Comparison of ENCODE assay signal across 24 mouse cellular contexts in the genomic region with DNA sequence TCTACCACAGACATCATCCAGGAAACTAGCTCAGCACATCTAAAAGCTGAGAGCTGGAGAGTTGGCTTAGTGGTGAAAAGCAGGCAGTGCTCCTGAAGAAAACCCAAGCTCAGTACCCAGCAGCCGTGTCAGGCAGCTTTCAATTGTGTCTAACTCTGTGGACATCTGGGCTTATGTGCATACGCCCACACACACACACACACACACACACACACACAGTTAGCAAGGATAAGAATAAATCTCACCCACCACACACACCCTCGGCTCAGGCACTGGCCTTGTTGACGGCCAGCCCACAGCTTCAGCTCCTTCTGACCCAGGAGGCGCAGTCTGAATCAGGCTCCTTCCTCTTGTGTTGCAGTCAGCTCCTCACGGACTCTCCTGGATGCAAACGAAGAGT. TPM values are rescaled to one million over a fixed set of nuclear protein-coding genes. Genes with fewer than 3 reads are reported as not detected.
DNase-seq lines count a peak whose midpoint lies in the region; ATAC-seq and TF ChIP-seq lines count a peak whose summit lies in the region.
"Had no signal": no experiment of that assay in that cellular context is flagged by ENCODE, and none has a peak within 500 bp of the region (broad histone marks: within the 10 kb centered on the region; RNA-seq: fewer than 3 reads in every experiment).

No protein-coding gene starts in this region.

- H3K4me2 ChIP-seq in midbrain, postnatal 0 days (ENCODE audit: low read depth, low read length, poor library complexity, severe bottlenecking), result no peak overlapping the region
- no peak overlapping the region for H3K4me2 ChIP-seq in heart, embryonic 11.5 days
- H3K4me2 ChIP-seq: embryonic facial prominence, embryonic 15.5 days; forebrain, embryonic 12.5 days; hindbrain, embryonic 13.5 days; liver, embryonic 12.5 days; lung, embryonic 15.5 days had no signal

- ATAC-seq in erythroid progenitor cell, adult 5-6 weeks (replicated peaks; ENCODE audit: low FRiP score, poor library complexity, severe bottlenecking), result no peak
- no peak for ATAC-seq in midbrain, postnatal 0 days (ENCODE audit: low FRiP score)
- no peak for ATAC-seq in heart, embryonic 11.5 days (replicated peaks; ENCODE audit: insufficient number of reproducible peaks, low FRiP score, low TSS enrichment)
- ATAC-seq: activated CD4-positive, CD25-positive, alpha-beta regulatory T cell, adult 4 months; liver, embryonic 12.5 days; Patski had no signal

- no peaks in the 10 kb centered on the region for H3K27me3 ChIP-seq in midbrain, postnatal 0 days (ENCODE audit: insufficient read depth, low read length)
- no peaks in the 10 kb centered on the region for H3K27me3 ChIP-seq in heart, embryonic 11.5 days (ENCODE audit: control insufficient read depth, insufficient read depth, low read length)
- H3K27me3 ChIP-seq: embryonic facial prominence, embryonic 15.5 days; forebrain, embryonic 12.5 days; hindbrain, embryonic 13.5 days; lung, embryonic 15.5 days; Patski had no signal

- WGBS in midbrain, postnatal 0 days, result 89% methylated on average over 7 of the region's 7 CpGs
- 80% methylated on average over 7 of the region's 7 CpGs for WGBS in heart, embryonic 11.5 days (ENCODE audit: insufficient replicate concordance)

- H3K9ac ChIP-seq in midbrain, postnatal 0 days (replicated peaks; ENCODE audit: low read length, poor library complexity, severe bottlenecking), result no peak overlapping the region
- H3K9ac ChIP-seq in heart, embryonic 11.5 days (ENCODE audit: low read depth, low read length), result no peak overlapping the region
- H3K9ac ChIP-seq: embryonic facial prominence, embryonic 15.5 days; forebrain, embryonic 12.5 days; hindbrain, embryonic 13.5 days; liver, embryonic 12.5 days; lung, embryonic 15.5 days had no signal

- H3K4me3 ChIP-seq in cortical plate, adult 2 months (ENCODE audit: insufficient read depth, low read length), result no peak overlapping the region
- no peak overlapping the region for H3K4me3 ChIP-seq in midbrain, postnatal 0 days (ENCODE audit: low read depth, low read length)
- no peak overlapping the region for H3K4me3 ChIP-seq in heart, embryonic 11.5 days (ENCODE audit: low read depth, low read length)
- H3K4me3 ChIP-seq: embryonic facial prominence, embryonic 15.5 days; forebrain, embryonic 12.5 days; hindbrain, embryonic 13.5 days; liver, embryonic 12.5 days; lung, embryonic 15.5 days had no signal

- 0 out of 2 replicates have a peak, but pooled peaks have one; percentile 5 for TF ChIP-seq CTCF in cortical plate, adult 2 months (IDR thresholded peaks at IDR 0.05; ENCODE audit: extremely low read depth, insufficient read depth, low read length)
- no peak for TF ChIP-seq CTCF in midbrain, postnatal 0 days (IDR thresholded peaks at IDR 0.05)

- no peak overlapping the region for H3K27ac ChIP-seq in cortical plate, adult 2 months (ENCODE audit: insufficient read depth, low read length)
- no peak overlapping the region for H3K27ac ChIP-seq in midbrain, postnatal 0 days (ENCODE audit: low read depth, low read length)
- no peak overlapping the region for H3K27ac ChIP-seq in heart, embryonic 11.5 days (ENCODE audit: low read depth, low read length)
- H3K27ac ChIP-seq: embryonic facial prominence, embryonic 15.5 days; forebrain, embryonic 12.5 days; hindbrain, embryonic 13.5 days; liver, embryonic 12.5 days; lung, embryonic 15.5 days had no signal

- TF ChIP-seq POLR2A in cortical plate, adult 2 months (IDR thresholded peaks at IDR 0.05; ENCODE audit: extremely low read depth, insufficient read depth, low read length), result no peak

- no peaks in the 10 kb centered on the region for H3K9me3 ChIP-seq in midbrain, postnatal 0 days (ENCODE audit: low read length)
- H3K9me3 ChIP-seq in heart, embryonic 11.5 days (replicated peaks; ENCODE audit: control insufficient read depth, low read length), result no peaks in the 10 kb centered on the region
- H3K9me3 ChIP-seq: embryonic facial prominence, embryonic 15.5 days; forebrain, embryonic 12.5 days; hindbrain, embryonic 13.5 days; liver, embryonic 12.5 days; lung, embryonic 15.5 days had no signal

- peaks cover 2% of the 10 kb centered on the region; the same call in 1 of the 2 replicates for H3K4me1 ChIP-seq in cortical plate, adult 2 months (ENCODE audit: control insufficient read depth, insufficient read depth, low read length)
- H3K4me1 ChIP-seq in midbrain, postnatal 0 days (ENCODE audit: insufficient read depth, low read length), result no peaks in the 10 kb centered on the region
- peaks cover 7% of the 10 kb centered on the region for H3K4me1 ChIP-seq in heart, embryonic 11.5 days (ENCODE audit: control insufficient read depth, insufficient read depth, low read length)
- H3K4me1 ChIP-seq: embryonic facial prominence, embryonic 15.5 days; forebrain, embryonic 12.5 days; hindbrain, embryonic 13.5 days; lung, embryonic 15.5 days had no signal

- H3K36me3 ChIP-seq in midbrain, postnatal 0 days (ENCODE audit: insufficient read depth, low read length), result peaks cover 57% of the 10 kb centered on the region
- H3K36me3 ChIP-seq in heart, embryonic 11.5 days (ENCODE audit: control insufficient read depth, insufficient read depth, low read length), result peaks cover 20% of the 10 kb centered on the region

- DNase-seq in layer of hippocampus, adult 11-12 months (ENCODE audit: low spot score), result peak; percentile 35
- no peak for DNase-seq in layer of hippocampus, adult 9-10 months (ENCODE audit: low spot score)
- peak; percentile 68 for DNase-seq in A20 (ENCODE audit: low read depth, low spot score)
- DNase-seq in right cerebral cortex, adult 2 months (ENCODE audit: low spot score in 2 of 2), result peak; percentile 66 to 67
- DNase-seq in midbrain, postnatal 0 days (ENCODE audit: low spot score), result no peak
- DNase-seq: cerebellum, postnatal 10 days; embryo, embryonic 11 days; kidney, adult 9 months; midbrain, embryonic 14.5 days; retina, postnatal 1 day; thymus, adult 2 months had no signal

RNA-seq across cellular contexts. Expression of gene Bnip1, which starts 10.7 kb away (rescaled TPM):
- 40.3 and 42.8 TPM in 2 replicates for polyA plus RNA-seq in cortical plate, adult 2 months (2012; rRNA removed)
- total RNA-seq in erythroid progenitor cell, adult 5-6 weeks (2015; ENCODE audit: low replicate concordance), result 18.0 and 18.9 TPM in 2 replicates
- total RNA-seq in erythroid progenitor cell, adult 5-6 weeks (2017; ENCODE audit: low replicate concordance), result 13.9 and 16.8 TPM in 2 replicates
- 48.2 and 56.8 TPM in 2 replicates for total RNA-seq in midbrain, postnatal 0 days (2014; rRNA removed)
- polyA plus RNA-seq in midbrain, postnatal 0 days (2015; fragmentation: Nextera tagmentation; extraction: Ambion mirVana), result 53.4 and 53.7 TPM in 2 replicates
- polyA plus RNA-seq in heart, embryonic 11.5 days (2014; fragmentation: Nextera tagmentation; extraction: Ambion mirVana), result 48.7 and 58.5 TPM in 2 replicates

RNA-seq across cellular contexts. Expression of gene Nkx2-5, which starts 53.2 kb away (rescaled TPM):
- not detected in 2 replicates for polyA plus RNA-seq in cortical plate, adult 2 months (2012; rRNA removed)
- total RNA-seq in erythroid progenitor cell, adult 5-6 weeks (2015; ENCODE audit: low replicate concordance), result not detected in 2 replicates
- not detected in 2 replicates for total RNA-seq in erythroid progenitor cell, adult 5-6 weeks (2017; ENCODE audit: low replicate concordance)
- total RNA-seq in midbrain, postnatal 0 days (2014; rRNA removed), result not detected in 2 replicates
- polyA plus RNA-seq in midbrain, postnatal 0 days (2015; fragmentation: Nextera tagmentation; extraction: Ambion mirVana), result not detected in 2 replicates
- polyA plus RNA-seq in heart, embryonic 11.5 days (2014; fragmentation: Nextera tagmentation; extraction: Ambion mirVana), result 157 and 159 TPM in 2 replicates
- total RNA-seq: gastrocnemius, adult 18-20 months; neutrophil, adult 5-6 weeks had no signal
- polyA plus RNA-seq: activated CD4-positive, CD25-positive, alpha-beta regulatory T cell, adult 4 months; forebrain, embryonic 12.5 days; limb, embryonic 11.5 days; midbrain, embryonic 14.5 days; Patski had no signal

Comparison
In these comparisons a context has a peak if more than half of its experiments do, and no peak if none do; other contexts are left out.
1. DNase-seq: peak in layer of hippocampus, adult 11-12 months (single experiment), A20 (single experiment) and right cerebral cortex, adult 2 months (2 of 2); none in layer of hippocampus, adult 9-10 months (single experiment) and midbrain, postnatal 0 days (single experiment).
2. RNA of gene Nkx2-5, which starts 53.2 kb away (polyA plus RNA-seq): 157 to 159 TPM in heart, embryonic 11.5 days; not detected in cortical plate, adult 2 months and not detected in midbrain, postnatal 0 days; every median in the first group is over 100 times any median in the second.